Mouse (Mus musculus) heart, adult 2 months (tissue): ENCODE data around the gene Pdcd2l.

Experiments used
- CTCF ChIP-seq: fragments of 200-600 bp; IDR thresholded peaks from 2 replicates; pipeline ENCODE4 v1.8.1; 2022; ENCODE audit warnings: antibody characterized with exemption, mild to moderate bottlenecking, moderate library complexity
- EP300 ChIP-seq: fragments of 200-500 bp; IDR thresholded peaks from 2 replicates; pipeline ENCODE4 v1.6.1; 2011; ENCODE audit warnings: low read depth, low read length, control low read depth; ENCODE audit not compliant: insufficient read depth
- POLR2A ChIP-seq: fragments of 200-500 bp; IDR thresholded peaks from 2 replicates; pipeline ENCODE4 v1.6.1; 2011; ENCODE audit warnings: mild to moderate bottlenecking, low read depth, low read length, control low read depth; ENCODE audit not compliant: insufficient read depth

DNA sequence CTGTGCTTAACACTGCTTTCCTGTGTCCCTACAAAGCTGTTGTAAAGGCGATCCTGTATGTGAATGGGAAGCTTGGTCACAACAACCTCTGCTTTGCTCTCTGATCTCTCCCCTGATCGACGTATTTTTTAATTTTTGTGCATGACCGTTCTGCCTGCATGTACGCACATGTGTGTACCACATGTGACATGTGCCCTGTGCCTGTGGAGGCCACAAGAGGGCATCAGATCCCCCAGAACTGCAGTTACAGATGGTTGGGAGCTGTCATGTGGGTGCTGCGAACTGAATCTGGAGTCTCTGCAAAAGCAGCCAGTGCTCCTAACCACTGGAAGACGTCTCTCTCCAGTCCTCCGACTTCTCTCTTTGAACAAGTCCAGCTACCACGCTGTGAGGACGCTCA lies 25.9 kb upstream of the Pdcd2l start:
- TF ChIP-seq CTCF: 0 out of 2 replicates have a peak, but pooled peaks have one; percentile 13
- no peak for TF ChIP-seq EP300
- no peak for TF ChIP-seq POLR2A
